Mouse (Mus musculus) B cell, adult 62 days (primary cell): ENCODE results near the gene Palb2. TPM values are rescaled to one million over a fixed set of nuclear protein-coding genes. Genes with fewer than 3 reads are reported as not detected.

Source experiments
- total RNA-seq: library from RNA; stranded (reverse); gene quantifications from 4 replicates; pipeline ENCODE4 v1.2.4, GENCODE M21; 2023

The Palb2 gene
- total RNA-seq = 6.1 to 7.0 TPM (median 6.2 TPM) in 4 replicates

GRCm38 (mm10) chr7:122132497-122133337 lies at the start of gene Palb2, which contains the start of gene Dctn5:
Palb2 (minus strand) TSS chr7:122132985.
Dctn5 (plus strand) TSS chr7:122133041.

GRCm38 (mm10) chr7:122158915-122159902 lies 26.4 kb upstream of the Palb2 start, which contains the start of gene Plk1:
Plk1 (plus strand) TSS chr7:122159439.

GRCm38 (mm10) chr7:122101747-122102244 lies 31.0 kb downstream of the Palb2 start, which contains the start of gene Ndufab1:
Ndufab1 (minus strand) TSS chr7:122101886.

GRCm38 (mm10) chr7:122066945-122067516 lies 65.8 kb downstream of the Palb2 start, which contains the start of the genes Ubfd1 and Ears2:
Ubfd1 (plus strand) TSS chr7:122067175.
Ears2 (minus strand) TSS chr7:122067263.

Other genes starting within 250 kb of the Palb2 start
- gene Cog7, start 151.3 kb downstream of the Palb2 start, total RNA-seq = 13.7 to 15.1 TPM (median 14.6 TPM) in 4 replicates
- 315 to 340 TPM (median 338 TPM) in 4 replicates for gene Gga2, start 111.8 kb downstream of the Palb2 start, total RNA-seq
- 37.1 to 45.9 TPM (median 38.5 TPM) in 4 replicates for gene Ubfd1, start 65.8 kb downstream of the Palb2 start, total RNA-seq
- gene Ears2, start 65.7 kb downstream of the Palb2 start, total RNA-seq = 13.2 to 14.2 TPM (median 13.7 TPM) in 4 replicates
- gene Ndufab1, start 31.1 kb downstream of the Palb2 start, total RNA-seq = 72.5 to 84.0 TPM (median 77.7 TPM) in 4 replicates
- 57.5 to 72.1 TPM (median 64.8 TPM) in 4 replicates for gene Dctn5, start 56 bp upstream of the Palb2 start, total RNA-seq
- 2.2 to 5.1 TPM (median 4.2 TPM) in 4 replicates for gene Plk1, start 26.5 kb upstream of the Palb2 start, total RNA-seq
- not detected in 4 replicates for gene Ern2, start 53.2 kb upstream of the Palb2 start, total RNA-seq
- 0.50 TPM in 1 of 4 replicates, not detected in the others for gene Chp2, start 86.5 kb upstream of the Palb2 start, total RNA-seq
- 540 to 551 TPM (median 545 TPM) in 4 replicates for gene Prkcb, start 155.8 kb upstream of the Palb2 start, total RNA-seq